Mouse (Mus musculus) midbrain, embryonic 11.5 days (tissue): ENCODE measurements around the gene Gtpbp1. TPM values are rescaled to one million over a fixed set of nuclear protein-coding genes. Genes with fewer than 3 reads are reported as not detected.

Experiments used
- ATAC-seq: fragments of 200-750 bp; cut with Nextera tagmentation; 2 replicates; pipeline ENCODE4 v1.8.0; 2017; ENCODE audit warnings: moderate TSS enrichment, moderate library complexity; ENCODE audit not compliant: low FRiP score
- DNase-seq: peaks from one replicate; pipeline ENCODE4 v3.0.0; 2015; ENCODE audit warnings: low spot score; ENCODE audit errors: missing footprints
- H3K27ac ChIP-seq: fragments of 300-500 bp; sonication (generic); 2 replicates; pipeline ENCODE4 v1.5.1; 2014; ENCODE audit warnings: low read depth, low read length
- H3K27me3 ChIP-seq: fragments of 300-500 bp; sonication (generic); 2 replicates; pipeline ENCODE4 v1.6.1; 2014; ENCODE audit warnings: mild to moderate bottlenecking, low read length, moderate library complexity, mixed read lengths; ENCODE audit not compliant: control insufficient read depth, insufficient read depth
- H3K36me3 ChIP-seq: fragments of 300-500 bp; sonication (generic); 2 replicates; pipeline ENCODE4 v1.6.1; 2014; ENCODE audit warnings: mild to moderate bottlenecking, low read length, moderate library complexity, mixed read lengths; ENCODE audit not compliant: control insufficient read depth, insufficient read depth
- H3K4me1 ChIP-seq: fragments of 300-500 bp; sonication (generic); 2 replicates; pipeline ENCODE4 v1.6.1; 2014; ENCODE audit warnings: low read length; ENCODE audit not compliant: control insufficient read depth, insufficient read depth
- H3K4me2 ChIP-seq: fragments of 300-500 bp; sonication (generic); 2 replicates; pipeline ENCODE4 v1.6.1; 2014; ENCODE audit warnings: mild to moderate bottlenecking, moderate library complexity
- H3K4me3 ChIP-seq: fragments of 300-500 bp; sonication (generic); 2 replicates; pipeline ENCODE4 v1.5.1; 2014; ENCODE audit warnings: low read depth, low read length
- H3K9ac ChIP-seq: fragments of 300-500 bp; sonication (generic); 2 replicates; pipeline ENCODE4 v1.6.1; 2014; ENCODE audit warnings: low read length
- H3K9me3 ChIP-seq: fragments of 300-500 bp; sonication (generic); 2 replicates; pipeline ENCODE4 v1.6.1; 2016; ENCODE audit warnings: low read length; ENCODE audit not compliant: control insufficient read depth
- WGBS: fragments of 180-500 bp; shearing (Covaris S2); extraction: QIAGEN DNeasy Blood & Tissue Kit; methylation state at CpG from one replicate; pipeline ENCODE4 v1.1.7; 2014; 5-methylcytosine and 5-hydroxymethylcytosine counted together
- polyA plus RNA-seq: library from polyadenylated mRNA; unstranded; fragments of >200 nt; fragmentation: Nextera tagmentation; extraction: Ambion mirVana; gene quantifications from 2 replicates; pipeline ENCODE4 v1.2.1, GENCODE M21; 2014

The Gtpbp1 gene
- polyA plus RNA-seq, 1 experiment from 2014 or later = 37.5 TPM

DNA sequence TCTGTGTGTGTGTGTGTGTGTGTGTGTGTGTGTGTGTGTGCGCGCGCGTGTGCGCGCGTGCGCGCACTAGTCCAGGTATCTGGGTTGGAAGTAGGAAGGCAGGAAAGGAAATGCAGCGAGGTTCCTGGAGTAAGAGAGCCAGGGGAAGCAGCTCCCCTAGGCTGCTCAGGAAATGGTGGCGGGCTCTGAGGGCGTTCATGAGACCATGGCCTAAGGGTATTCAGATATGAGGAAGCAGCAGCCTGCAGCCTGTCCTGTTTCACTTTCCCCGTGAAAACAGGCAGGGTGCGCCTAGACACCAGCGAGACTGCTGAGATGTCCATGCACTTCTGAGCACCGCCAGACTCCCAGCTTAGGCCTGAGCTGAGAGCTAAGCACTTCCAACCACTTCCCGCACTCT is 61.1 kb downstream of the Gtpbp1 start:
- Histone ChIP-seq H3K27me3 (no peaks in the 10 kb centered on the region), H3K9me3 (no peaks in the 10 kb centered on the region), H3K4me3 (no peak overlapping the region), H3K4me2 (no peak overlapping the region), H3K36me3 (no peaks in the 10 kb centered on the region), H3K4me1 (peaks cover 5% of the 10 kb centered on the region; the same call in 1 of the 2 replicates), H3K9ac (no peak overlapping the region), H3K27ac (no peak overlapping the region)
- ATAC-seq = no peak
- peak; percentile 73 for DNase-seq
- 88% methylated on average over 17 of the region's 17 CpGs for WGBS

DNA sequence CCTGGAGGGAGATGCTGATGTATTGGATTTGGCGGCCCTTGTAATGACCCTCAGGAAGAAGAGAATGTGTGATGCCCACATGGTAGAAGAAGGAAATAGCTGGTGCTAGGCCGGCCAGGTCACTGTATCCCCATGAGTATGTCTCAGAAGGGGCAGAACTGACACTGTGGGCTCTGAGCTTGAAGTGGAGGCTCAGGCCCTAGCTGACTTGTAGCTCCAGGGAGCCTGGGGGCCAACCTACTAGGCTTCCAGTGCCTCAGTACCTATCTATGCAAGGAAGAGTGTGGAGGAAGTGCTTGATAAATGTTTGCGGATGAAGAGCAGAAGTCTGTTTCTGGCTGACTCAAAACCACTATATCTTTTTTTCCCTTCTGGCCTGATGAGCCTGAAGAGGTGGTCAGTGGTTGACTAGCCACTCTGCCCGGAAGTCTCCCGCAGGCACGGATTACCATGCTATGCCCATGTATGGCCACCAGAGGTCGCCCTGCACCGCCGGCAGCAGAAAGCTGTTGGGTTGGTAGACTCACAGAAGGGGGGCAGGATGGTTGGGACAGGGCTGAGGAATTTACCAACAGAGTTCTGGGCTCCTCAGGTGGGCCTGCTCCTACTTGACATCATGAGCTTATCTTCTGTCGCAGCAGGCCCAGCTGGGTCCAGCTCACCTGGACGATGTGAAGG is 62.2 kb downstream of the Gtpbp1 start:
- DNase-seq = peak; percentile 96
- no peaks in the 10 kb centered on the region for H3K36me3 ChIP-seq
- H3K4me3 ChIP-seq = no peak overlapping the region
- H3K9me3 ChIP-seq = no peaks in the 10 kb centered on the region
- no peaks in the 10 kb centered on the region for H3K27me3 ChIP-seq
- WGBS = 26% methylated on average over 11 of the region's 11 CpGs
- no peak overlapping the region for H3K9ac ChIP-seq
- peaks cover 7% of the 10 kb centered on the region; the same call in 1 of the 2 replicates for H3K4me1 ChIP-seq
- H3K27ac ChIP-seq = no peak overlapping the region
- ATAC-seq = peak; percentile 71
- H3K4me2 ChIP-seq = no peak overlapping the region

DNA sequence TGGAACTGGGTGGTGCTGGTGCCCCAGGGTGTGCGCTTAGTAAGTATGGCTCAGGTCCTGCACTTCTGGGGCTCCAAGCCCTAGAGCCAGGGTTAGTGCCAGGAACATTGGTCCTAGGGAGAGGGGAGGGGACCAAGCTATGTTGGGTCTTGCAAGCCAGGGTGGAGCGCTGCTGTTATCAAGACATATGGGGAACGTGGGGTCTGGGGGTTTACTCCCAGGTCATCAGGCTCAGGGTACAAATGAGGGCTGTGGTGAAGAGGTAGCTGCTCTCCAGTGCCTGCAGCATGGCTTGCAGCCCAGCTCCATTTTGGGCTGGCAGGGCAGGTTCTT is 62.7 kb downstream of the Gtpbp1 start:
- Histone ChIP-seq H3K27me3 (no peaks in the 10 kb centered on the region), H3K4me1 (peaks cover 7% of the 10 kb centered on the region; the same call in 1 of the 2 replicates), H3K4me3 (no peak overlapping the region), H3K4me2 (no peak overlapping the region), H3K36me3 (no peaks in the 10 kb centered on the region), H3K27ac (no peak overlapping the region), H3K9ac (no peak overlapping the region), H3K9me3 (no peaks in the 10 kb centered on the region)
- ATAC-seq = no peak; the same call in 1 of the 2 replicates
- 87% methylated on average over 3 of the region's 3 CpGs for WGBS
- peak; percentile 81 for DNase-seq

DNA sequence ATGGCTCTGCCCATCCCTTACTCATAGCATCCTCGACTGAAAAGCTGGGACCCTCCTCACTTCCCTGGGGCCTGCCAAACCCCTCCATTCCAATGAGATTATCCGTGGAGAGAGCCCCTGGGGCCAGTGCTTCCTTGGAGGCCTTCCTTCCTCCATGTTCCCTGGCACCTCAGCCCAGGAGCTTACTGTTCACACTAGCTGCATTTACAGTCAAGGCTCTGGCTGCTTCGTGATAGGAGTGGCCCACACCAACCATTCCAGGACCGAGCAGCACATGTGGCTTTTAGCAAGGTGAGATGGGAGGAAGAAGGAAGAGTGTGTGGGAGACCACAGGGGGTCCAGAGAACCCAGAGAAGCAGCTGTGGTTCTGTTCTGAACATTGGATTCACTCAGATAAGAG is 63.2 kb downstream of the Gtpbp1 start:
- peaks cover 7% of the 10 kb centered on the region; the same call in 1 of the 2 replicates for H3K4me1 ChIP-seq

DNA sequence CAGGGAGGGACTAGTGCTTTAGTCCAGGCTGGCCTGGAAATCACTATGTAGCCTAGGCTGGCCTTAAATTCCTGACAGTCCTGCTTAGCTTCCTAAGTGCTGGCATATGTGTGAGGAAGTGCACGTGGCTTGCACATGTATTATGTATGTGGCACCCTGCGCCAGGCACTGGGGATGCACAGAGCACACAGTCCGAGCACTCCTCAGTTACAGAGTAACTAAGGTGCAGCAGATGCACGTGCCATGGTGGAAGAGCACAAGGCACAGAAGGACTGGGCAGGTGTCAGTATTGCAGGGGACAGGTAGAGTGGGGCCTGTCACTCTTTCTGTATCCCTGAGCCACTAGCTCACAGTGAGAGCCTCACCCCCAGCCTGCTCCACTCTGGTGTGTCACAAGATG is 64.5 kb downstream of the Gtpbp1 start:
- H3K4me1 ChIP-seq = peaks cover 7% of the 10 kb centered on the region; the same call in 1 of the 2 replicates
- H3K9ac ChIP-seq = no peak overlapping the region
- no peaks in the 10 kb centered on the region for H3K27me3 ChIP-seq
- H3K36me3 ChIP-seq = no peaks in the 10 kb centered on the region
- H3K27ac ChIP-seq = no peak overlapping the region
- no peak overlapping the region for H3K4me2 ChIP-seq
- ATAC-seq = no peak
- WGBS = 86% methylated on average over 4 of the region's 4 CpGs
- no peaks in the 10 kb centered on the region for H3K9me3 ChIP-seq
- DNase-seq = peak; percentile 69
- H3K4me3 ChIP-seq = no peak overlapping the region

More for the DNA sequence above, 63.2 kb downstream of the Gtpbp1 start:
- Histone ChIP-seq H3K27me3 (no peaks in the 10 kb centered on the region), H3K9me3 (no peaks in the 10 kb centered on the region), H3K27ac (no peak overlapping the region), H3K36me3 (no peaks in the 10 kb centered on the region), H3K4me3 (no peak overlapping the region), H3K9ac (no peak overlapping the region), H3K4me2 (no peak overlapping the region)
- DNase-seq (peak; percentile 67), ATAC-seq (no peak)
- 48% methylated on average over 4 of the region's 4 CpGs for WGBS

DNA sequence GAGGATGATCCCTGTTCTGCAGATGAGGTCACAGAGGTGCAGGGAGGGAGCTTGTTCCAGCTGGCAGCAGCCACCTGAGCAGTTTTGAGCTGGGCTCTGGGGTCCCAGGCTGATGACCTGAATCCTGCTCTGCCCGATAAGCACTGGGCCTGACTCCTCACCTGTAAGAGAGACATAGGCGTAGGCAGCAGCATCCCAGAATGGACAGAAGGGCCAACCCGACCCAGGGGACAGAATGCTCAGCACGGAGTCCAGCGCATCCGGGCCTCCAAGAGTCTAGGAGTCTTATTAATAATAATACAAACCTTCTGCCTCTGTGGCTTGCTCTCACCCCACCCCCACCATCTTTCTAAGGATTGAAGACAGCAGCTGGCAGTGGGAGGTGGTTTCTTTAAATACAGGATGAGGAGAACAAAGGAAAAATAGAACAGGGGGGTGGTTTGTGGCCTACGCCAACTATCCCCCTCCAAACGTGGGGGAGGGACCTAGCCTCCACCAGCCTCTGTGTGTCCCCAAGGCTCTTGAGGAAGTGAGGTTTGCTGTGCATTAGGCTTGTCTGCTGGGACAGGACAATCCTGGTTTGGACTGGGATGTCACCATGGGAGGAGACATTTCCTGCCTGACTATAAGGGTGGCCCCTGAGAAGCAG is 65.5 kb downstream of the Gtpbp1 start:
- no peak overlapping the region for H3K9ac ChIP-seq
- H3K4me1 ChIP-seq = peaks cover 7% of the 10 kb centered on the region; the same call in 1 of the 2 replicates
- no peak overlapping the region for H3K4me2 ChIP-seq
- WGBS = 72% methylated on average over 8 of the region's 8 CpGs
- ATAC-seq (no peak), DNase-seq (peak; percentile 69)
- no peak overlapping the region for H3K4me3 ChIP-seq
- H3K27me3 ChIP-seq = no peaks in the 10 kb centered on the region
- no peaks in the 10 kb centered on the region for H3K9me3 ChIP-seq
- H3K27ac ChIP-seq = no peak overlapping the region
- H3K36me3 ChIP-seq = no peaks in the 10 kb centered on the region

DNA sequence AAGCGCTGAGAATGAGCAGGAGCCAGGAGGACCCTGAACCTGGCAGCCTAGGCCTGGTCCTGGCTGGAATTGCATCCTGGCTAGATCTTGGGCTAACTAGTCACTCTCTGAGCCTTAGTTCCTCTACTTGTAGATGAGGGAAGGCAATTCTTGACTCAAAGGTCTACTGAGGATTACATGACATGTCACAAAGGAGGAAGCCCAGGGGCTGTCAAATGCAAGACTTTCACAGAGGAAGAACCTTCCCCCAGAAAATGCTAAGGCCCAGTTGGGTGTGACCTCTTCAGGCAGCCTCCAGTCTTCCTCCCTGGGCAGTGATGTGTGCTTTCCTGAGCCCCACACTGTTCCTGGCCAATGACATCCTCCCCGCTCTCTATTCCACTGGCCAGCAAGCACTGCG is 66.5 kb downstream of the Gtpbp1 start:
- DNase-seq (peak; percentile 62), ATAC-seq (no peak)
- no peak overlapping the region for H3K27ac ChIP-seq
- no peak overlapping the region for H3K4me3 ChIP-seq
- H3K36me3 ChIP-seq = no peaks in the 10 kb centered on the region
- peaks cover 7% of the 10 kb centered on the region; the same call in 1 of the 2 replicates for H3K4me1 ChIP-seq
- H3K27me3 ChIP-seq = no peaks in the 10 kb centered on the region
- no peaks in the 10 kb centered on the region for H3K9me3 ChIP-seq
- no peak overlapping the region for H3K4me2 ChIP-seq
- 95% methylated on average over 3 of the region's 3 CpGs for WGBS
- no peak overlapping the region for H3K9ac ChIP-seq

DNA sequence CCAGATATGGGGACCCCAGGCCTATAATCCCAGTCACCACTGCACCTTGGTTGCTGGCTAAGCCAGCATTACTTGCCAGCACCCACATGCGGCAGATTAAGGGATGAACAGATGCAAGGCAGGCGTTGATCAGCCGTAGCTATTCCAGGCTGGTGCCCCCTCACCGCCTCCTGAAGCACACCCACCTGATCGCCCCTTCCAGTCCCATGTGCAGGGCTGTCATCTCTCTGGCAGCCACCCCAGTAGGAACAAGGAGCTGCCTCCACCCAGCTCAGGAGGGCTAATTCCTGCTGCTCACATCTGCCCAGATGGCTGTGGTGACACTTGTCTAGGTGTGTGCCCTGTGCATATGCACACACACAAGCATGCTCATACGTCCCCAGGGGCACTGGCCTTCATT is 70.3 kb downstream of the Gtpbp1 start:
- H3K9ac ChIP-seq = no peak overlapping the region
- peaks cover 2% of the 10 kb centered on the region; the same call in 1 of the 2 replicates for H3K36me3 ChIP-seq
- H3K4me1 ChIP-seq = peaks cover 7% of the 10 kb centered on the region; the same call in 1 of the 2 replicates
- no peak overlapping the region for H3K4me2 ChIP-seq
- no peak overlapping the region for H3K27ac ChIP-seq
- H3K4me3 ChIP-seq = no peak overlapping the region
- H3K9me3 ChIP-seq = no peaks in the 10 kb centered on the region
- ATAC-seq = no peak
- peak; percentile 57 for DNase-seq
- H3K27me3 ChIP-seq = no peaks in the 10 kb centered on the region
- WGBS = 87% methylated on average over 6 of the region's 6 CpGs

DNA sequence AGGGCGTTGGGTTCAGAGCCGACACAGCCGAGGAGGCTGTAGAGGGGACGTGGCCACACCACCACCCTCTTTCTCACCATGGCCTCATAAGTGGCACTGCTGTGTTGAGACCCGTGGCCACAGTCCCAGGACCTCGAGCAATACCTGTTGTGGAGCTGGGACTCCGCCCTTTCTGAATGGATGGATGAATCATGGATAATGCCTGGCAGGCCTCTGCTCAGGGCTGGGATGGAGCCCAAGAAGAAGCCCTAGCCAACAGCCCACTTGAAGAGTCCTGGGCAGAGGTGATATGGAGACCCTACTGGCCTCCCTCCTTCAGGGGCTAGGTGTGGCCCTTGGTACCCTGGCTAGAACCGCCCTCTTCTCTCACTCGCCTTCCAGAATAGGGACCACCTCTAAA is 72.4 kb downstream of the Gtpbp1 start:
- no peak for ATAC-seq
- WGBS = 90% methylated on average over 9 of the region's 9 CpGs
- Histone ChIP-seq H3K4me2 (no peak overlapping the region), H3K9me3 (no peaks in the 10 kb centered on the region), H3K27ac (no peak overlapping the region), H3K9ac (no peak overlapping the region), H3K4me1 (no peaks in the 10 kb centered on the region), H3K36me3 (peaks cover 2% of the 10 kb centered on the region; the same call in 1 of the 2 replicates), H3K27me3 (no peaks in the 10 kb centered on the region), H3K4me3 (no peak overlapping the region)
- DNase-seq = peak; percentile 72
